Mouse (Mus musculus) MEL (cell line): Measurements from ENCODE around the gene Zfp598.

Source experiments
- CTCF ChIP-seq, 3 experiments: IDR thresholded peaks in 2 of 3; conservative IDR thresholded peaks in 1 of 3; 2 replicates each; pipeline ENCODE4 v1.5.1; 2011 to 2012; ENCODE audit warnings: low read length in 3 of 3, low read depth in 2 of 3, mild to moderate bottlenecking in 2 of 3, improper control_type of control experiment in 1 of 3, inconsistent platforms in 1 of 3, mixed read lengths in 1 of 3, moderate library complexity in 1 of 3; ENCODE audit not compliant: control insufficient read depth in 1 of 3, insufficient read depth in 1 of 3, poor library complexity in 1 of 3, severe bottlenecking in 1 of 3
- EP300 ChIP-seq, 2 experiments: IDR thresholded peaks; 2 replicates each; pipeline ENCODE4 v1.6.1; 2011; ENCODE audit warnings: improper control_type of control experiment in 2 of 2, low read length in 2 of 2, low read depth in 1 of 2, mild to moderate bottlenecking in 1 of 2
- GATA1 ChIP-seq: IDR thresholded peaks from 2 replicates; pipeline ENCODE4 v1.6.1; 2011; ENCODE audit warnings: low read depth, low read length, improper control_type of control experiment
- HCFC1 ChIP-seq: IDR thresholded peaks from 2 replicates; pipeline ENCODE4 v1.6.1; 2012; ENCODE audit warnings: low read depth, mild to moderate bottlenecking, inconsistent platforms, low read length, improper control_type of control experiment, moderate library complexity
- POLR2AphosphoS2 ChIP-seq: IDR thresholded peaks from 2 replicates; pipeline ENCODE4 v1.6.1; 2011; ENCODE audit warnings: low read length, improper control_type of control experiment
- RCOR1 ChIP-seq: IDR thresholded peaks from 2 replicates; pipeline ENCODE4 v1.6.1; 2012; ENCODE audit warnings: low read depth, mild to moderate bottlenecking, inconsistent platforms, low read length, improper control_type of control experiment

GRCm38 (mm10) chr17:24674277-24674676 lies 4.8 kb downstream of the Zfp598 start:
- no peak for TF ChIP-seq HCFC1
- no peak for TF ChIP-seq CTCF (IDR thresholded peaks at IDR 0.05 in 2 of 3, conservative IDR thresholded peaks at IDR 0.05 in 1 of 3; ENCODE audit: control insufficient read depth in 1 of 3, insufficient read depth in 1 of 3, low read depth in 2 of 3, low read length in 3 of 3, poor library complexity in 1 of 3, severe bottlenecking in 1 of 3)
- TF ChIP-seq POLR2AphosphoS2 = no peak
- no peak for TF ChIP-seq EP300 (IDR thresholded peaks at IDR 0.05; ENCODE audit: low read depth in 1 of 2, low read length in 2 of 2)
- TF ChIP-seq RCOR1 = no peak
- TF ChIP-seq GATA1 = no peak
